Mouse (Mus musculus) bone marrow macrophage, adult 2 months (primary cell): ENCODE data around the gene Gm20481.
"Not testable (repeated sequence)": the region's sequence is repeated elsewhere in the genome, so short reads cannot be mapped to it uniquely, and the experiment has no call there.

Experiments
- CTCF ChIP-seq: IDR thresholded peaks from 2 replicates; pipeline ENCODE4 v1.5.1; 2012; ENCODE audit warnings: low read depth, mild to moderate bottlenecking, low read length, moderate library complexity
- POLR2A ChIP-seq: IDR thresholded peaks from 2 replicates; pipeline ENCODE4 v1.6.1; 2012; ENCODE audit warnings: mild to moderate bottlenecking, low read depth, low read length, borderline replicate concordance

- not testable (repeated sequence) for TF ChIP-seq CTCF, POLR2A
Observed at GRCm38 (mm10) chr17:34958734-34959129, 11.0 kb upstream of the Gm20481 start.
